Mouse (Mus musculus): Measurements from ENCODE around the gene Amn1.
"Not testable (repeated sequence)": the region's sequence is repeated elsewhere in the genome, so short reads cannot be mapped to it uniquely, and the experiment has no call there.

The Amn1 gene

DNA sequence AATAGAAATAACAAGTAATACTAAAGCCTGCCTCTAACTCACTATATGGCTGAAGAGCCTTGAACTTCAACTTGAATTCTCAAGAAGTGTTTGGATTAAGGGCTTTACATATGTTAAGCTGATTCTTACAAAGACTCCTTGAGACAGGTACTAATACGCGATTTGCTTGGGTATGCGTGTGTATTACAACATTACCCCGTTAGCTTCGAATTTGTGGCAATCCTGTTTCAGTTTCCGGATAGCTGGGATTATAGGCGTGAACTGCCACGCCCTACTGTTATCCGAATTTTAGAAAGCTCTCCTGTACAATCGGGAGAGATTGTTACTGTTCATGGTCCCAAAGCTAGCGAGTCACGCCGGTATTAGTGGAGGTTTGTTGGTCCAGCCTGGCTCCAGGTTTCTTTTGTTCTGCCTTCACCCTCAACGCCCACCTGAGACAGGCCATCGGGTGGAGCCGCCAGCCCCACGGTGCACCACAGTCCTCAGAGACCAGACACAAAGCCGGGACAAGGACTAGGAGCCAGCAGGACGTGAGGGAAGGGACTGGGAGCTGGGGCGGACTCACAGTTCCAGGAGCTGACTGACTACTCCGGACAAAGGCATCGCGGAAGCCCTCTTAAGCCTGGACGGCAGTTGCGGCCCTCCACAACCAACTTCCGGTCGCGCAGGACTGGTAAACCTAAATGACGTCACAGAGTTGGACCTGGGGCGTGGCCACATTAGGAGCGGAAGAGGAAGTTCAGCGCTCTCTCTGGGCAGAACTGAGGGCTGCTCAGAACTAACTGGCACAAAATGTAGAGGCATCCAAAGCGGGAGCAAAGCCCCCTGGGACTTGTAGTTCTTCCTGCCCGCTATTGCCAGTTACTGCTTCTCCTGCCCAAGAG, at the start of gene Amn1:
Amn1 (minus strand) TSS at position 672 of the 884 bp plus-strand sequence.
- DNase-seq (ENCODE audit: low read depth, low spot score) = peak; percentile 95

DNA sequence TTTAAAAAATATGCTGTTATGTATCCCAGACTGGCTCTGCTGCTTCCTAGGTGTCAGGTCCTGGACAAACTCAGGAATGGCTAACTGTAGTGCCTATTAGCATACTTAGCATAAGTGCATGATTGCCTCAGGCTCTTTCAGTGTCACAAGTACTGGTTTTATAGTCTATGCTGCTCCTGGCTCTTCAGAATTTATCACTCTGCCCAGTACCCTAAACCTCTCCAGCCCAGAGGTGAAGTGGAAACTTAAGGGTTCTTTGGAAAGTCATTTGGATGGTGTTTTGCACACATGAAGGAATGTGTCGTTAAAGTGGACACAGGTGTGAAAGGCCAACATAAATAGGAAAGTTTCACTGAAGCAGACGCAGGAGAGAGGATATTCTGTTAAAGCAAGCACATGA, 48.3 kb upstream of the Amn1 start:
- no peak for DNase-seq (ENCODE audit: low read depth, low spot score)

GRCm38 (mm10) chr6:149233918-149234317, 45.4 kb upstream of the Amn1 start:
- DNase-seq (ENCODE audit: low read depth, low spot score) = no peak

- no peak for DNase-seq (ENCODE audit: low read depth, low spot score)
Observed at GRCm38 (mm10) chr6:149224751-149225150, 36.2 kb upstream of the Amn1 start.

GRCm38 (mm10) chr6:149221296-149221695, 32.8 kb upstream of the Amn1 start:
- no peak for DNase-seq (ENCODE audit: low read depth, low spot score)

DNA sequence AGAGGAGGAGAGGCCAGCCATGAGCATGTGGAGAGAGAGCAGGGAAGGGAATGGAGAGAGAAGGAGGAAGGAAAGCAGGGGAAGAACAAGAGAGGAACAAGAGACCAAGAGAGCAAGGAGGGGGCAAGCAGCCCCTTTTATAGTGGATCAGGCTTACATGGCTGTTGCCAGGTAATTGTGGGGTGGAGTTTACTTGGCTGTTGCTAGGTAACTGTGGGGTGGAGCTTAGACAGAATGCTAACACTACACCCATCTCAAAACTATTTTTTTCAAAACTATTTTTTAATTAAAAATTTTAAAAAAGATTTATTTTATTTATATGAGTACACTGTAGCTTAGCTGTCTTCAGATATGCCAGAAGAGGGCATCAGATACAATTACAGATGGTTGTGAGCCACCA, 10.1 kb upstream of the Amn1 start:
- no peak for DNase-seq (ENCODE audit: low read depth, low spot score)

DNA sequence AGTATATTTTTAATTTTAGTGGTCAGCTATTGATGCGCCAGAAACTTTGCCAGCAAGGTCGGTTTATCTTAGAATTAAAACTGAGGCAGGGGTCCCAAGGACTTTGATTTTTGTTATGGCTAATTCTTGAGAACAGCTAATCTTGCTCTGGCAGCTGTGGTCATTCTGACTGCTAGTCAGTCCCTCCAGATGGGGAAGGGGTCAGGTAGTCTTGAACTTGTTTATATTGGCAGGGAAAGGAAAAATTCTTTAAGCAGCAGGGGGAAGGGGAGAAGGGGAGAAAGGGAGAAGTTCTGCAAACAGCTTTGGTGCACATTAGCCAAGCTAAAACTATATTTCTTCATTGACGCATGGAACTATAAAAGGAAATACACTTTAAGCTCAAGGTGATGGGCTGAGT, 8.6 kb upstream of the Amn1 start:
- DNase-seq (ENCODE audit: low read depth, low spot score) = no peak

GRCm38 (mm10) chr6:149193276-149193905, 4.9 kb upstream of the Amn1 start:
- DNase-seq (ENCODE audit: low read depth, low spot score) = no peak

DNA sequence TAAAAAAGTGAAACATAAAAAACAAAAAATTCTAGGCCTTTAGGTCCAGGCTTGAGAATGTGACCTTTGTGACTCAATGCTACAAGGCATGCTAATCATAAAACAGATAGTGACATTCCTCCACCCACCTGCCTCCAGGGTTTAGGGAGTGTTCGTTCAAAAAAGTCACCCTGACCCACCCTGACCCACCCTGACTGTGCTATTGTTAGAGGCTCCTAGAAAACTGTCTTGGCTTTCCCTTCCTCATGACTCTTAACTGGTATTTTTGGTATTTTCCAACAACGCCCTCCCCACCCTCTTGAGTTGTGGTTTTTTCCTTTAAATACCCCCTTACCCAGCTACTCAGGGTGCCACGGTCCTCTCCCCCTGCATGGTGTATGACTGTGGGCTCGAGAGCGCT, 3.4 kb upstream of the Amn1 start:
- DNase-seq (ENCODE audit: low read depth, low spot score) = not testable (repeated sequence)

- no peak for DNase-seq (ENCODE audit: low read depth, low spot score)
Observed at GRCm38 (mm10) chr6:149189340-149189922, 919 bp upstream of the Amn1 start.

DNA sequence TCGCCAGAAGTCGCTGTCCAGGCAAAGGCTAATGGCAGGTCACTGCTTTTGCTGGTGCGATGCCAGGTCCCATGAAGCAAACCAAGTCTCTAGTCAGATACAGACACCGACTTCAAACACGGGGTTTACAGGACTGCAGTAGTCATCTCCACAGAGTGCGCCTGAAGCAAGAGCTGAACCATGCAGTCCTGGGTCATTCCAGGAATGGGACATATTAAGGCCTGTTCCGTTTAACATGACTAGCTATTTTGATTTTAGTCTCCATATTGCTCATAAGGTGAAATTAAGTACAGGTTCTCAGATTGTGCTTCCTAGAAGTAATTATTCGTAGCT, 379 bp upstream of the Amn1 start:
- no peak for DNase-seq (ENCODE audit: low read depth, low spot score)

DNA sequence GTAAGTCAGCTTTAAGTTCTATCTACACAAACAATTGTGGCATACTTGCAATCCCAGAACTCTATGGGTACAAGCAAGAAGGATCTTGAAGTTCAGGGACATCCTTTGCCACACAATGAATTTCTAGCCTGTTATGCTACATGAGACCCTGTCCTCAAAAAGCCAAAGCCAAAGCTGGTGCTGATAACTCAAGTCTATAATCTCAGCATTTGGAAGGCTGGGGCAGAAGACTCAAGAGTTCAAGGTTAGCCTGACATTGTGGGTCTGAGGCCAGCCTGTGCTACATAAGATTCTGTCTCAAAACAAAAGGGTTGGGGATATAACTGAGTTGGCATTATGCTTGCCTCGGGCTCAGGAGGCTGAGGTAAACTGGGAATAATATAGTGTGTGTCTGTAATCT, 1.1 kb downstream of the Amn1 start:
- DNase-seq (ENCODE audit: low read depth, low spot score) = no peak

GRCm38 (mm10) chr6:149184007-149184406, 4.5 kb downstream of the Amn1 start:
- no peak for DNase-seq (ENCODE audit: low read depth, low spot score)

DNA sequence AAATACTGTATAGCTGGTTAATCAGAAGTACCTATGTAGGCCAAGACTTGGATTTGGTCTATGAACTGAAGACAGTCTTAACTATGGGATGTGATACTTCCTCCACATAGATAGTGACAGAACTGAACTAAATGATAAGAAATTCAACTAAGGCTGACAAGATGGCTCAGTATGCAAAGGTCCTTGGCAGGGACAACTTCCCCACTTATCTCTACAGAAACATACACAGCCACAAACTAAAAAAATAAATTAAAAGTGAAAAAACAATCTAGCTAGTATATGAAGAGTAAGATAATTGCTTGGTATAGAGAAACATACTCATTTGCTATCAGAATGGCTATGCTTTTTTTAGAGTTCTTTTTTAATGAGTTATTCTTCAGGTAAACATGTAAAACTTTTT, 9.4 kb downstream of the Amn1 start:
- DNase-seq (ENCODE audit: low read depth, low spot score) = no peak

GRCm38 (mm10) chr6:149174932-149175570, 13.5 kb downstream of the Amn1 start:
- no peak for DNase-seq (ENCODE audit: low read depth, low spot score)

DNA sequence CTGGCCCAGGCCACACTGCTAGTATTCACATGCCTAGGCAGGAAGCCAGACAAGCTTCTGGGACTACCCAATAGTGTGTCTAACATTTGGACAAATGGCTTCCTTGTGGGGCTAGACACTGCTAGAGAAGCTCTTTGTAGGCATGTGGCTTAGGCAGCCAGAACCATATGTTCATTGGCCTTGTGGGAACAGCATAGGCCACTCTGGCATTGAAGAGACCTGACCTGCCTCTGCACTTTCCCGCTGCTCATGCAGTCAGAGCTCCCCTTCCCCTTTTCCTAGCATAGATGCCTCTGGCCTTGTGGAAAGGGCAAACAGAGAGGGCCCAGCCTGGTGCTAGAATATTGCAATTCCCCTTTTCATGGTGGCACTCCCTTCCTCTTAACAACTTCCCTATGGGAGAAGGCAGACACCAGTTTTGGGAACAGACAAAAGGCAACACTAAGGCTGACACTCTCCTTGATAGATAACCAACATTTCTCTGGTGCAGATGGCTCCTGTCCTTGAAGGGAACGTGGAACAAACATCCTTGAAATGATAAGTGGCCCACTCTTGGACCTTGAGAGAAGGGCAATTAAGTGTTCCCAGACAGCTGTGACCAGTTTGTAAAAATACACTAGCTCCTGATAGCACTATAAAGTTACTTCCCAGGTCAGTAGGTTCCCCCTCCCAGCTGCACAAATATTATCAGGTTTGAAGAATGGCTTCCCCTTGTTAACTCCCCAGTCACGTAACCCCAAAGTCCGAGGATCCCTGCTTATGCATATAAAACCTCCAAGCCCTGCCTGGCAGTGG, 14.5 kb downstream of the Amn1 start:
- DNase-seq (ENCODE audit: low read depth, low spot score) = no peak

DNA sequence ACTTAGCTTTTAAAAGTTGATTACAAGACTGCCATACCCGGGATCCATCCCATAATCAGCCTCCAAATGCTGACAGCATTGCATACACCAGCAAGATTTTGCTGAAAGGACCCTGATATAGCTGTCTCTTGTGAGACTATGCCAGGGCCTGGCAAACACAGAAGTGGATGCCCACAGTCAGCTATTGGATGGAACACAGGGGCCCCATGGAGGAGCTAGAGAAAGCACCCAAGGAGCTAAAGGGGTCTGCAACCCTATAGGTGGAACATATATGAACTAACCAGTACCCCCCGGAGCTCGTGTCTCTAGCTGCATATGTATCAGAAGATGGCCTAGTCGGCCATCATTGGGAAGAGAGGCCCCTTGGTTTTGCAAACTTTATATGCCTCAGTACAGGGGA, 18.5 kb downstream of the Amn1 start:
- DNase-seq (ENCODE audit: low read depth, low spot score) = not testable (repeated sequence)

- DNase-seq (ENCODE audit: low read depth, low spot score) = no peak
Observed at GRCm38 (mm10) chr6:149168436-149168835, 20.1 kb downstream of the Amn1 start.

DNA sequence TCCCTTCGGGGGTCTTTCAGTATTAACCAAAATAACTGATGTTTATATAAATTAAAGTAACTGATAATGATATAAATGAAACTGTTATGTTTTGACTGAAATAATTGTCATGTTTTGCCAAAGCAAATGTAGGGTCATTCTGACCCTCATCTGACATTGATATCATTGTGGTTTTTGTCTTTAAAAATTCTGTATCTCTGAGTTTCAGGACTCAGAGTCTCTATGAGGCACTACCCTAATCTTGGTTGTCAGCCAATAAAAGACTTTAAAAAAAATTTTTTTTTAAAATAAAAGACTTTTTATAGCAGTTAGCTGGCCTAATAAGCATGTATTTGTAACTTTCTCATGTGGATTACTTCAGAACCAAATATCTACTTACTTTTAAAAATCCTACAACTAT, 20.8 kb downstream of the Amn1 start:
- DNase-seq (ENCODE audit: low read depth, low spot score) = no peak

GRCm38 (mm10) chr6:149167038-149167437, 21.5 kb downstream of the Amn1 start:
- not testable (repeated sequence) for DNase-seq (ENCODE audit: low read depth, low spot score)

DNA sequence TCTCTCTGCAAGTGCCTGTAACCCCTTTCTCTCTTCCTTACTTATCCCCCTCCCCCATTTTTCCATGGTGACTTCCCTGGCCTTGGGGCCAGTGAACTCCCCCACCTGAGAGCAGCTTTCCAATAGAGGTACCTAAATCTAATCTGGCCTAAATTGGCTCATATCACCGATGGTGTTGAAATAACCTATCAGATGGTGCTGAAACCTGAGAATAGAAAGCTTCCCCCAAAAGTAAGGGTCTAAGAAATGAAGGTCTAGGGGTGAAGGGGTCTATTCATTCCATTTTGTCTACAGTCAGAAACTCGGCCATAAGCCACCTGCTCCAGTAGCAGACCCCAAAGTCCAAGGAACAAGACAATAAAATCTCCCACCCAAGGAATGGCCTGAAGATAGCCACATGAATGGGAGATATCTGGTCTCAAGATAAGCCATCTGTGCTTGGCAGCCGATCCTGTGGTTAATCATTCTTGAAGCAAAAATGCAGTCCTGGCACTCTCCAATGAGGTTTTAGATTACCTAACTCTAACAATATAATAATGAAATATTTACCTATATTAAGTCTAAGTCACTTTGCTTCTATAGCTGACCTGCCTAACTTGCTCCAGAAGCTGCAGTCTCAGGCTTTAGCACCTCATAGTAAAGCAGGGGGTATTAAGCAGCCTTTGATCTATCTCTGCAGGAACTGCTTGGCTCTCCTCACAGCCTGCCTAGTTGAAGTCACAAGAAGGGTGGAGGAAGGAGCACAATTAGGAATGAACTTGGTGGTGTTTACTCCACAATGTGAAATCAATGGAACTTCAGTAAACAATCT, 33.3 kb downstream of the Amn1 start:
- no peak for DNase-seq (ENCODE audit: low read depth, low spot score)

All from retina, postnatal 7 days (tissue).